Mouse (Mus musculus) kidney, adult 18-20 months (tissue): ENCODE data around the gene Ccdc40.
A peak's percentile ranks its signal among the peaks of the same experiment; 100 is the strongest.
"Not testable (repeated sequence)": the region's sequence is repeated elsewhere in the genome, so short reads cannot be mapped to it uniquely, and the experiment has no call there.

Source experiments
- DNase-seq: peaks from one replicate; pipeline ENCODE4 v3.0.0; 2021

Gene Ccdc40

DNA sequence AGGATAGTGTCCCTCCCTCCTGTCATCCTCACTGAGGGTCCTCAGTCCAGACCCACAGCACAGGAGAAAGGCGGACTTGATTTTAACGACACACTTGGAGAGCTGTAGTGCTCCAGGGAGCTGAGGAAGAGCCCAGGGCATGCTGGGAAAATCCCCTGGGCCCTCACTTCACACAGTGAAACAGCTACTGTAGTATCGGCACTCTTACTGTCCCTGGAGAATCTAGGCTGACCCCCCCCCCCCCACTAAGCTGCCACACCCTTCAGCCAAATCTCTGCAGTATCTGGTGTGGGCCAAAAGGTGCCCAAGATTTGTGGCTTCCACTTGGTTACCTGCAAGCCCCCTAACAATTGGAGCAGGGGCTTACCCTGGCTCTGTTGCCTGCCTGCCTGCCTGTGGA lies 8.6 kb downstream of the Ccdc40 start:
- DNase-seq, result no peak

DNA sequence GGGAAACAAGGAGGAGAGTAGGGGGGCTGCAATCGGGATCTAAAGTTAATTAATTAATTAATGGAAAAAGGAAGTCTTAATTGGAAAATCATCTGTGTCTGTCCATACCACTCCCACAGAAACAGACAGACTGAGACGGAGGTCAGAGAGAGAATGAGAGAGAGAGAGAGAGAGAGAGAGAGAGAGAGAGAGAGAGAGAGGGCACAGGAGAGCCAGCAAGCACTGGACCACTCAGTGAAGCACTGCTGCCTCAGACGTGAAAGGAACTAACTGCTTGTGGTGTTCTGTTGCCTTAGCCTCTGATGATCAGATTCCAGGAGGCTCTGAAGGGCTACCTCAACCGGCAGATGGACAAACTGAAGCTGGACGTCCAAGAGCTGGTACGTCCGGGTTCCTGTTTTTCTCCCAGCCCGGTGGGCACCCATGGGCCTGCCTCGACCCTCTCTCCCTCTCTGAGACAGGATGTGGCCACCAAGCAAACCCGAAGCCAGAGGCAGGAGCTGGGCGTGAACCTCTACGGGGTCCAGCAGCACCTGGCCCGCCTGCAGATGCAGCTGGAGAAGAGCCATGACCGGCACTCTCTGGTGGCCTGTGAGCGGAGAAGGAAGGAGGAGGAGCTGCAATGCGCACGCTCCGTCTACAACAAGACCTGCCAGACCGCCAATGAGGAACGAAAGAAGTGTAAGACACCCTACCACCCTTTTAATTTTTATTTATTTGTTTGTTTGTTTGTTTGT lies 9.4 kb downstream of the Ccdc40 start:
- no peak for DNase-seq

DNA sequence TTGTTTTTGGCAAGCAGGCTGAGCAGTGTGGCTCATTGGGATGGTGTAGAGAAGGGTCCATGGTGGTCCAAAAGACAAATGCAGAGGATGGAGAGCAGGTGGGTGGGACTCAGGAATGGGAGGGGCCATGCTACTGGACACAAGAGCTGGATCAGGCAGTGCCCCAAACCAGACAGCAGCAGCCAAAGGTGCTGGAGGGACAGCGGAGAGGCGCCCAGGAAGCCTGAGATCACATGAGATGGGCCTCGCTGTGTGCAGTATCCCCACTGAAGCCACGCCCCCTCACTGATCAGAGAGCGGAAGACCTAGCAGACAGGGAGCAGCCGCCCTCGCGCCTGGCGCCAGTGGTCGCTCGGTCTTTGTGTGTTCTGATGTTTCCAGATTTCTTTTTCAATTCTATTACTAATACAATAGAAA lies 9.9 kb downstream of the Ccdc40 start:
- DNase-seq, result peak; percentile 58

DNA sequence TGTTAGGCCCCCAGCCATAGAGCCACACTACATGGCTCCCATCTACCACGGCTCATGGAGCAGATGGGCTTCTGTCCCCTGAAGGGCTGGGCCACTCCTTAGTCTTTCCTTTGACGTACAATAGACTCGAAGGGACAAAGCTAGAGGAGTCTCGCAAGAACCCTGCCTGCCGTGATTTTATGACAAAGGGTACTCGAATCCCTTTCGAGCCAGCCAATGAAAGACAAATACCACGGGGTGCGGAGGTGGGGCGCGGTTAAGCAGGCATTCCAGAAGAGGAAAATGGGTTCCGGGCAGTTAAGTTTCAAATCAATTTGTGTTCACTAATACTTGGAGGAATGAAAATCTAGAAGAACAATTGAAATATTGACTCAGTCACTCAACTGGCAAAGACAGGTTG lies 11.1 kb downstream of the Ccdc40 start:
- DNase-seq, result no peak

DNA sequence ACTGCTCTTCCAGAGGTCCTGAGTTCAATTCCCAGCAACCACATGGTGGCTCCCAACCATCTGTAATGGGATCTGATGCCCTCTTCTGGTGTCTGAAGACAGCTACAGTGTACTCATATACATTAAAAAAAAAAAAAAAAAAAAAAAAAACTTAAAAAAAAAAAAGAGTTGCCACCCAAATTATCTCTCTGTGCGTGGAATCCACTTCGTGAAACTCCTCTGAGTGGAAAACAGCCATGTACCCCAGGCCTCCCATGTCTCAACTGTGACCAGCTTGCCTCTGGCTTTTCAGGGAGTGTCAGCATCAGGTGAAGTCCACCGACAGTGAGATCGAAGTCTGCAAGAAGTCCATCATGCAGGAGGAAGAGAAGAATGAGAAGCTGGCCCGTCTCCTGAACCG lies 17.2 kb downstream of the Ccdc40 start:
- DNase-seq, result not testable (repeated sequence)

DNA sequence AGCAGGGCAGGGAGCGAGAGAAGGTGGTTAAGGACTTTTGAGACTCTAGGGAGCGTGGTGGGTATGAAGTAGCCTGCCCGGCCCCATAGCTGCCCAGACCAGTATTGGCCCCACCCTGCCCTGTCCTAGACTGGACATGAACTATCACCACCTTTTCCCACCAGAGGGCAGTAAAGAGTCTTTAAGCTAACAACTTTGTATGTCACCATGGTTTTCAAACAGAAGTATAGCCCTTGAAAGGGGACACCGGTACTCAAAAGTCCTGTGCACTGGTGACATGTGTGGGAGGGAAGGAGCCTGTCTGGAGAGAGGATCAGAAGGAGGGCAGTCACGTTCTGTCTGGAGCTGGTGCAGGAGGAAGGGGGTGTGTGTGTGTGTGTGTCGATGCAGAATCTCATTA lies 20.6 kb downstream of the Ccdc40 start:
- peak; percentile 56 for DNase-seq

DNA sequence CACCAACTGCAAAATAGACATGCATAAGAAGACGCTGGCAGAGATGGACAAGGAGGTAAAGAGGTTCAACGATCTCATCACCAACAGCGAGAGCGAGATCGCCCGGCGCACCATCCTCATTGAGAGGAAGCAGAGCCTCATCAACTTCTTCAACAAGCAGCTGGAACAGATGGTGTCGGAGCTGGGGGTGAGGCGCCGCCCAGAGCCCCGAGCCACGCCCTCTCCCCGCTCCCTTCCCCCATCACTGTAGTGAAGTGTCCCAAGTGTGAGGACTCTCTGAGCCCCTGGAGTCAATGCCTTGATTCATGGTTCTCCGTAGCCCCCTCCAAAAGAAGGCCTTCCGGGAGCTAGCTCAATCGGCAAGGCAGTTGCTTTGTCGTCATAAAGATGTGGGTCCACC lies 22.6 kb downstream of the Ccdc40 start:
- DNase-seq, result no peak

DNA sequence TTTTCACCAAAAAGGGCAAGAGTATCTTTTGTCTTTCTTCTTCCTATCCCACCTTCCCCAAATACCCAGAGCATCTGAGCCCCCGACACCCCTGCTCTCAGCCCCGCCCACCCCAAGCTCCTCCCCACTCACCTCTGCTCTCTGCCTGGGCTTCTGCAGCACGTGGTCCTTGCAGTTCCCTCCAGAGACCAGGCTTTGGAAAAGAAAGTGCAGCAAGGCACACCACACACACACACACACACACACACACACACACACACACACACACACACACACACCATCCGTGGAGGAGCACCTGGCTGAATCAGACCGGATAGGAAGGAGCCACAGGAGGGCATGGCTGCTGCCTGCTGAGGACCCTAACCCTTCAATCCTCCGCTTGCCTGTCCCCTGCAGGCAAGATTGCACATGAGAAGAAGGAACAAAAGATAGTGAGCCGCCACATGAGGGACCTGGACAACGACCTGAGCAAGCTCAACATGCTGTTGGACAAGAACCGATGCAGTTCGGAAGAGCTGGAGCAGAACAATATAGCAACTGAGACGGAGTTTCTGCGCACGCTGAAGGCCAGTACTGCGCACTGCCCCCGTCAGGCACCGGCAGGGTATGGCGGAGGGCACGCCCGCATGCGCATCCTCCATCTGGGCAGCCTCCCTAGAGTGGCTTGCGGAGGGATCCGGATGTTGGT lies 24.6 kb downstream of the Ccdc40 start:
- DNase-seq, result no peak

DNA sequence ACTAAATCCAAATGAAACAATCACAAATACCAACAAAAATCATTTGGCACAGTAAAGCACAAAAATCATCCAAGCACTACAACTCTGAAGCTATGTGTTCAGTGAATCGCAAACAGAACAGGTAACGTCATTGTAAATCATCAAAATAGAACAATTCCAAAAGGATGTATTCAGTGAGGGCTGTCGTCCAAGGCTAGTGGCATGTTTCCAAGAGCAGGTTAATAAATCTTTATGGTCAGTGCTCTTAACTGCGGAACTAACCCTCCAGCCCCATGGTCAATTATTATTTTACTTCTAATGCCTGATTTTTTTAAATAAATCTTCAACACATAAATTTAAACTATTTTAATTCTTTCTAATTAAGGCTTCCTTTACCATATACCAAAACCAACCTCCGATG lies 28.2 kb downstream of the Ccdc40 start:
- DNase-seq, result peak; percentile 36

DNA sequence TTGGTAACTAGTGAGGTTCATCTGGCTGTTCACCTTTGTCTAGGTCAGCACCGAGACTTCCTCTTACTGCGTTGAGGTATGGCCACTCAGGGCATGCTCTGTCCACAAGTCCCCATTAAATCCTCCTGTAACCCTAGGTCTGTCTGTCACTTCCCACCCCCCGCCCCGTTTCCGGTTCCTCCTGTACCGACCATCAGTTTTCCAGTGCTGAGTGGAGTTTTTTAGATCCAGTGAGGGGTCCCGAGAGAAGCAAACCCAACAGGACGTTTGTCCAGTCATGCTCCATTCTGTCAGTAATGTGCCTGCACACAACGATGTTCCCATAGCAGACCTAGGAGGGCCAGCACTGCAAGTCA lies 29.8 kb downstream of the Ccdc40 start:
- no peak for DNase-seq

DNA sequence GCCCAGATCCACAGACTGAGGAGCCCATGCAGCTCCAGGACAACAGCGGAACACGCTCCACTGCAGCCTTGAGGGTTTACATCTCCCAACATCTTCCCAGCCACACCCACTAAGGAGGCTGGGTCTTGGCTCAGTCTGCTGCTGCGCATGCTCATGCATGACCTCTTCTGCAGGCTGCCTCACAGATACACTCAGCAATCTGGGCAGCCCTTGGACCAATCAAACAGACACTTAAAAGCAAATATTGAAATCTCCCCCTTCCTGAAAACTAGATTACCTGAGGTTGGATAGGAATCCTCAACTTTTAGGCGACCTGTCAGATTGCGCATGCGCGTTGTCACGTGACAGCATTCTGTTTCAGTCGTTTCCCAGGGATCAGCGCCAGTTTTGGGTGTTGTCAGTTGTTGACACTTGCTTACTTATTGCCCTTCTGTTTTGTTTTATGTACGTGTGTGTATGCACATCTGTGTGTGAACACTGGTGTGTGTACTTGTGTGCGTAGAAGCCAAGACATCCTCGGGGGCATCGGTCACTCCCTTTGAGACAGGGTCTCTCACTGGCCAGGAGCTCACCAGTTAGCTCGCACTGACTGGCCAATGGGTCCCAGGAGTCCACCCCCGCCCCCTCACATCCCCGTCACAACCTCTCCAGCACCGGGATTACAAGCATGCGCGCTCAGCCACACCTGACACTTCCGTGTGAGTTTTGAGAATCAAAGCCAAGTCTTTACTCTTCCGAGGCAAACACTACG lies 30.4 kb downstream of the Ccdc40 start:
- DNase-seq, result peak; percentile 78

DNA sequence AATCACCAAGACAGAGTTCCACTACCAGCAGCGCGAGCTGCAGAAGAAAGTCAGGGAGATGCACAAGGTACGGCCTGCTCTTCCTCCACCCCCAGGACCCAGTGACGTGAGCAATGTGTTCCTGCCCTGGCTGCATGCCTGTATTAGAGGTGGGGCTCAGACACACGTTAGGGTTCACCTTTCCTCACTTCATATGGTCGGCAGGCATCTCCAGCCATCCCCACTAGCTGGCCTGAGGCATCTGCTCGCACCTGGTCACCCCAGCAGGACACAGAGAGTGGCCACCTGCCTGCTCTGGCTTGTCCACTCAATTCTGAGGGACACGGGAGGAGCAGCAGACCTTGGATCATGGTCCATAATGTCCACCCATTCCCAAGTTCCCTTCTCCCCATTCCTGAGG lies 31.6 kb downstream of the Ccdc40 start:
- no peak for DNase-seq

DNA sequence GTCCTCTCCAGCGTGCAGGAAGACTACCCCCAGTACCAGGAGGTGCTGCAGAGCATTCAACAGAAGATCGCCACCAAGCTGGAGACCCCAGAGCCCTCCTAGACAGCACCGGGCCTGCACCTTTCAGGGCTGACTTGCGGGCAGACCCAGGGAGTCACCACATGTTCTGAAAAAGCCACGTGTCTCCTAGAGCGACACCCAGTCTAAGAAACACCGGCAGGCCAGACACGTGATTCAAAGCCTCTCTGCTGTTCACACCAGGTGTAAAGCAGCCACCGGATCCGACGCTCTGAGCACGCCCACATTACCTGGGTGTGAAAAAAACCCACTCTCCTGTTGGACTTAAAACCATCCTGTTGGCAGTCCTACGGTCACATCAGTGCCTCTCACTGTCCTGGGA lies 36.0 kb downstream of the Ccdc40 start:
- DNase-seq, result no peak

DNA sequence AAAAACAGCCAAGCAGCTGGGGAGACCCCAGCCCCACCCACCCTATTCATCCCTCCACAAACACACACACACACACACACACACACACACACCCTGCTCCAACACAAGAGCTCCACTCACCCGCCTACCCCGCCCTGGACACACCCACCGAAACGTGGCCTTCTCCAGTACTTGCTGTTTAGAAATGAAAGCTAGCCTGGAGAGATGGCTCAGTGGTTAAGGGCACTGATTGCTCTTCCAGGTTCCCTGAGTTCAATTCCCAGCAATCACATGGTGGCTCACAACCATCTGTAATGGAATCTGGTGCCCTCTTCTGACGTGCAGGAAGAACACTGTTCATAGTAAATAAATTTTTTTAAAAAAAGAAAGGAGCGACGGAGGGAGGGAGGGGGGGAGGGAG lies 37.4 kb downstream of the Ccdc40 start:
- DNase-seq, result no peak

DNA sequence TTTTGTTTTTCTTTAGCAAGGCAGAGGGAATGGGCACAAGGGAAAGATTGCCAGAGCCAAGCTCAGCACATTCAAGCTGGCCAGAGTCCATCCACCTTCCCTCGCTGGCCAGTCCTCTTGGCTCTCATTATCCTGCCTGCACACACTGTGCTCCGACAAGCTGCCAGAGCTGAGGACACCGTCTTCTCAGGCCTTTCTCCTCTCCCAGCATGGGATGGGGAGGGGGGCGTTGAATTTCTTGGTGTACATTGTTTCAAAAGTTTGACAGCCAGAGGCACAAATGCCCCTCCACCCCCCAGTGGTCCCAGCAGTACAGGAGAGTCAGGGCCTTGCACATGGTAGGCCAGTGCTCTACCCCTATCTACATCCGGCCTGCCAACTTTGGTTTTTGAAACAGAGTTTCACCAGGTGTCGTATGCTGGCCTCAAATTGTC lies 38.9 kb downstream of the Ccdc40 start:
- peak; percentile 71 for DNase-seq

DNA sequence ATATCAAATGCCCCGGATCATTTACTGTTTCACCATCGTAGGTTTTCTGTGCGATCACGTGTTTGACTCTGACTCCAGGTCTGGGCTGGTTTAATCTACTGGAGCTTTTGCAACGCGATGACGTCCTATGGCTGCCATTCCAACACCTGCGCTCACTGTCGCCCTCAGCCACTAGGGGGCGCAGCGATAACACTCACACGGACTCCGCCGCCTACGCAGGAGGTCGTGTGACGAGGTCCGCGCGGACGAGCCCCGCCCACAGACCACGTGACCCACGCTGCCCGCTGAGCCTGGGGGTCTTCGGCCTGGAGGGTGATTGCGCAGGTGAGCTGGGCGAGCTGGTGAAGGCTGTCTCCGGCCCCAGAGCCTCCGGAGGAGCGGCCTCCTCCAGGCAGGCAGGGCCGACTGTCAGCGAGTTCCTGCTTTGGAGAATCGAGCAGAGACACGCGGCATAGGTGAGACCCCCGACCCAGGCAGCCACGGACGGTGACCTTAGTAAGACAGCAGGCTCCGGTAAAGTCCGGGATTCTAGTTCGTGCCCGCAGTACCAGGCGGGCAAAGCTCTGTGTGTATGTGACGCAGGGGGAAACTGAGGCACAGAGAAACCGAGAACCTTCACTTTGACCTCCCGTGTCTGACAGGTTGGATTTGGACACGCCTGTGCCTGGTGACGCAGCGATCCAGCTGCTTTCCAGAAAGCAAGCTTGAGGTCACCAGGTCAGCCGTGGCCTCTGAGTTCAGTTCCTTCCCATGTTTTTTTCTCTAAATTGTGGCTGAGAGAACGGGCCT lies 39.6 kb downstream of the Ccdc40 start, which contains the start of gene Gaa:
TSS of gene Gaa (plus strand) at position 120 of the 789 bp plus-strand sequence.
- peak; percentile 96 for DNase-seq

DNA sequence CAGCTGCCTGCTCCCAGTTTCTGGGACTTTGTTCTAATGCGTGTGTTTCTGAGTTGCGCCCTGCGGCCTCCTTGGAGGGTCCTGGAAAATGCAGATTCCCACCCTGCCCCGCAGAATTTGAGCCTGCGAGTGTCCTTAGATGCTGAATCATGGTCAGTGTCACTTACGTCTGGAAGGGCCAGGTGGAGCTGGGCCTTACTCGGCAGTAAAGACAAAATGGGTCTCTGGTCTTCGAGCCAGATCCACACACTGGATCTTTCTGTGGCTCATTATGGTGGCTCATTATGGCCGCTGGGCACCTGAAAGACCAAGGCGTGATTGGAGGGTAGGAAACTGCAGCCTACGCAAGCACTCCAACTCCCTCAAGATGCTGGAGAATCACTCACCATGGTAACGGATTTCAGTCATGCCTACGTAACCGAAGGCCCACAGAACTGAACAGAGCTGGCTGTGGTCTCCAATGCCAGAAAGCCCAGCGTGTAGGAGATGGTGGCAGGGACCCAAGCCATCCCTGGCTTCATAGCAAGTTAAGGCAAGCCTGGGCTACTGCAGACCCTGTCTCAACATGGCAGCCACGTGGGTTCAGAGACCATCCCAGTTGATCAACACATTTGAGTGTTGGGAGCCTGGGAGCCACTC lies 40.3 kb downstream of the Ccdc40 start:
- DNase-seq, result peak; percentile 6

DNA sequence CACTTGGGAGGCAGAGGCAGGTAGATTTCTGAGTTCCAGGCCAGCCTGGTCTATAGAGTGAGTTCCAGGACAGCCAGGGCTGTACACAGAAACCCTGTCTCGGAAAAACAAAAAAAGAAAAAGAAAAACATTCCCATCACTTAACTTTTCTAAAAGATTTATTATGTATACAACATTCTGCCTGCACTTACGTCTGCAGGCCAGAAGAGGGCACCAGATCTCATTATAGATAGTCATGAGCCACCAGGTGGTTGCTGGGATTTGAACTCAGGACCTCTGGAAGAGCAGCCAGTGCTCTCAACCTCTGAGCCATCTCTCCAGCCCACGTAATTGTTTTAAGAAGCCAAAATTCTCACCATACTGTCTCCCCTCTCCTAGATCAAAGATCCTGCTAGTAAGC lies 44.1 kb downstream of the Ccdc40 start:
- not testable (repeated sequence) for DNase-seq

DNA sequence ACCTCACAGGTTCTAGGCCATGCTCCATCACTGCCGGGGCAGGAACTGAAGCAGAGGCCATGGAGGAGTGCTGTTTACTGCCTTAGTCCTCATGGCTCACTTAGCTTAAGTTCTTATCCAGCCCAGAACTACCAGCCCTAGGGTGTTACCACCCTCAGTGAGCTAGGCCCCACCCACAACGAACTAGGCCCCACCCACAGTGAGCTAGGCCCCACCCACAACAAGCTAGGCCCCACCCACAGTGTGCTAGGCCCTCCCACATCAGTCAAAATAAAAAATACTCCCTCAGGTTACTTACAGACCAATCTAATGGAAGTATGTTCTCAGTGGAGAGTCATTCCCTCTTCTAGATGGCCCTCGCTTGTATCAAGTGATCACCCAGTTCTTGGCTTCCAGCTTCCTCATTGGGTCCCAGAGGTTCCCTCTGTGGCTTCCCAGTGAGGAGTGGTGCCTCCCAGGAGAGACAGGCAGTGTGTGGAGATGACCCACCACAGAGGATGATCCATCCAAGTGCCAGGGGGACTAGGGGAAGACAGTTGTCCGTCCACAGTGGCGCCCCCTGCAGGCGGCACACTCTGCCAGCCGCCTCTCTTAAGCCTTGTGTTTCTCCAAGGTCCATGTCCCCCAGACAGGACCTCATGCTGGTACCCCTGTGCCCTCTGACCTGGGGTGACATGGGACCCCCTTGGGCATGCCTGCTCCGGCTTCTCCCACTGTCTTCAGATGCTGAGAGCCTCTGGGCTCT lies 45.0 kb downstream of the Ccdc40 start:
- peak; percentile 13 for DNase-seq

DNA sequence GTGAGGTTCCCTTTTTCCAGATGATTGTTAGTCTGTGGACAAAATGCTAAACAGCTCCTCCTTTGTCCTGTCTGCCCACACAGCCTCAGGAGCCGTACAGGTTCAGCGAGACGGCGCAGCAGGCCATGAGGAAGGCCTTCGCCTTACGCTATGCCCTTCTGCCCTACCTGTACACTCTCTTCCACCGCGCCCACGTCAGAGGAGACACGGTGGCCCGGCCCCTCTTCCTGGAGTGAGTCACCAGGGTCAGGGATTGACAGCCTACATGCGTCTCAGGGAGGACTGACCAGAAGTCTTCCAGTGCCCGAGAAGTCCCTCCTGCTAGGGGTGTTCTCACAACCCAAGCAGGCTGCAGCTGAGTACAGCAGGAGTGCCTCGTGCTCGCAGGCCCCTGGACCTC lies 52.7 kb downstream of the Ccdc40 start:
- DNase-seq, result no peak

DNA sequence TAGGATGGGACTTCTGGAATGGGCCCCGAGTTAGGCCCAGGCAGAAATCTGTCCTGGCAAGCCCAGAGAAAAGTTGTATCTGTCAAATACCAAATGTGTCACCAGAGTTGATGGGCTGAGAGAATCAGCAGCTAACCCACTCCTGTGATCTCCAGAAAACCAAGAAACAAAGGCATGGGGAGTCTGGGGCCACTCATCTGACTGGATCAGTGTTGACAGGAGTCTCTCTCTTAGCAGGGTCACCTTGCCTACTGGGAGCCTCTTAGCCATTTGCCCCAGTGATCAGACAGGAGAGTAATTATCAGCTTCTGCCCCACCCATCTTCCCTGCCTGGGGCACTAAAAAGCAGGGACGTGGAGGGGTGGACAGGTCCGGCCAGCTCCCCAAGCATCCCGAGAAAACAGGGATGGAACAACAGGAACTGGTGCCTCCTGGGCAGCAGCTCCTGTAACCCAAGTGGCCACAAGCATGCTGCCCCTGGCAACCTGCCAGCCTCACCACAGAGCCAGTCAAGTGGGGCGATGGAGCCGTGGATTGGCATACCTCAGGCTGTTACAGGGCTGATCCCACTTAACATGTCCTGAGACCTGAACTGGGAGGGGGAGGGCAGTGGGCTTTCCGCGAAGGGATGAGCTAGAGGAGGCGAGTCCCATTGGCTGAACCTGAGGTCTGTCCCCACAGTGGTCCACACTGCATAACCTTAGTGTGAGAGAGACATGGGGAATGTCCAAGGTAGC lies 57.6 kb downstream of the Ccdc40 start:
- DNase-seq, result peak; percentile 50
